Mouse (Mus musculus) midbrain, embryonic 16.5 days (tissue): Measurements from ENCODE around the gene Abca4. TPM values are rescaled to one million over a fixed set of nuclear protein-coding genes. Genes with fewer than 3 reads are reported as not detected.

ENCODE experiments used
- ATAC-seq: fragments of 200-750 bp; cut with Nextera tagmentation; 2 replicates; pipeline ENCODE4 v1.8.0; 2017; ENCODE audit warnings: moderate TSS enrichment
- H3K27ac ChIP-seq: fragments of 300-500 bp; sonication (generic); 2 replicates; pipeline ENCODE4 v1.5.1; 2014; ENCODE audit warnings: mild to moderate bottlenecking, low read length, mixed read lengths
- H3K27me3 ChIP-seq: fragments of 300-500 bp; sonication (generic); 2 replicates; pipeline ENCODE4 v1.6.1; 2014; ENCODE audit warnings: low read depth, low read length, mixed read lengths; ENCODE audit not compliant: control insufficient read depth, insufficient read depth
- H3K36me3 ChIP-seq: fragments of 300-500 bp; sonication (generic); 2 replicates; pipeline ENCODE4 v1.6.1; 2014; ENCODE audit warnings: mild to moderate bottlenecking, low read length, moderate library complexity, mixed read lengths; ENCODE audit not compliant: control insufficient read depth, insufficient read depth
- H3K4me1 ChIP-seq: fragments of 300-500 bp; sonication (generic); 2 replicates; pipeline ENCODE4 v1.6.1; 2014; ENCODE audit warnings: mild to moderate bottlenecking, low read length, mixed read lengths; ENCODE audit not compliant: control insufficient read depth, insufficient read depth
- H3K4me2 ChIP-seq: fragments of 300-500 bp; sonication (generic); 2 replicates; pipeline ENCODE4 v1.6.1; 2014; ENCODE audit warnings: mild to moderate bottlenecking, low read length, mixed read lengths
- H3K4me3 ChIP-seq: fragments of 300-500 bp; sonication (generic); 2 replicates; pipeline ENCODE4 v1.5.1; 2014; ENCODE audit warnings: low read depth, mild to moderate bottlenecking, low read length, moderate library complexity, mixed read lengths
- H3K9ac ChIP-seq: fragments of 300-500 bp; sonication (generic); 2 replicates; pipeline ENCODE4 v1.6.1; 2014; ENCODE audit warnings: low read depth, low read length, mixed read lengths
- H3K9me3 ChIP-seq: fragments of 300-500 bp; sonication (generic); replicated peaks from 2 replicates; pipeline ENCODE4 v1.6.1; 2014; ENCODE audit warnings: mild to moderate bottlenecking, low read length, mixed read lengths; ENCODE audit not compliant: control insufficient read depth, poor library complexity, severe bottlenecking
- WGBS: fragments of 180-500 bp; shearing (Covaris S2); extraction: QIAGEN DNeasy Blood & Tissue Kit; methylation state at CpG from one replicate; pipeline ENCODE4 v1.1.7; 2014; 5-methylcytosine and 5-hydroxymethylcytosine counted together
- polyA plus RNA-seq: library from polyadenylated mRNA; unstranded; fragments of >200 nt; fragmentation: Nextera tagmentation; extraction: Ambion mirVana; gene quantifications from 2 replicates; pipeline ENCODE4 v1.2.1, GENCODE M21; 2015

Gene Abca4
- polyA plus RNA-seq, 1 experiment from 2014 or later: 0.93 TPM

- Histone ChIP-seq H3K9me3 (no peaks in the 10 kb centered on the region), H3K9ac (no peak overlapping the region), H3K36me3 (no peaks in the 10 kb centered on the region), H3K4me2 (no peak overlapping the region), H3K27ac (no peak overlapping the region), H3K4me3 (no peak overlapping the region), H3K4me1 (no peaks in the 10 kb centered on the region), H3K27me3 (peaks cover 3% of the 10 kb centered on the region; the same call in 1 of the 2 replicates)
- WGBS: 49% methylated on average over 9 of the region's 9 CpGs
- no peak for ATAC-seq
Observed at GRCm38 (mm10) chr3:122111141-122111981, 67.1 kb downstream of the Abca4 start.

- WGBS: 75% methylated on average over 9 of the region's 9 CpGs
- H3K36me3 ChIP-seq: no peaks in the 10 kb centered on the region
- no peak overlapping the region for H3K4me3 ChIP-seq
- no peak overlapping the region for H3K9ac ChIP-seq
- no peaks in the 10 kb centered on the region for H3K9me3 ChIP-seq
- no peak for ATAC-seq
- peaks cover 4% of the 10 kb centered on the region; the same call in 1 of the 2 replicates for H3K4me1 ChIP-seq
- no peaks in the 10 kb centered on the region for H3K27me3 ChIP-seq
- H3K27ac ChIP-seq: no peak overlapping the region
- no peak overlapping the region for H3K4me2 ChIP-seq
Observed at GRCm38 (mm10) chr3:122118651-122119214, 74.5 kb downstream of the Abca4 start.

- Histone ChIP-seq H3K4me1 (peaks cover 4% of the 10 kb centered on the region; the same call in 1 of the 2 replicates), H3K27me3 (no peaks in the 10 kb centered on the region), H3K27ac (no peak overlapping the region), H3K9me3 (no peaks in the 10 kb centered on the region), H3K9ac (no peak overlapping the region), H3K36me3 (no peaks in the 10 kb centered on the region), H3K4me3 (no peak overlapping the region), H3K4me2 (no peak overlapping the region)
- 55% methylated on average over 7 of the region's 7 CpGs for WGBS
- ATAC-seq: no peak
Observed at GRCm38 (mm10) chr3:122119733-122120132, 75.5 kb downstream of the Abca4 start.

- 76% methylated on average over 7 of the region's 7 CpGs for WGBS
- H3K4me2 ChIP-seq: no peak overlapping the region
- H3K27ac ChIP-seq: no peak overlapping the region
- no peaks in the 10 kb centered on the region for H3K36me3 ChIP-seq
- ATAC-seq: no peak
- peaks cover 4% of the 10 kb centered on the region; the same call in 1 of the 2 replicates for H3K4me1 ChIP-seq
- H3K4me3 ChIP-seq: no peak overlapping the region
- no peaks in the 10 kb centered on the region for H3K27me3 ChIP-seq
- H3K9ac ChIP-seq: no peak overlapping the region
- H3K9me3 ChIP-seq: no peaks in the 10 kb centered on the region
Observed at GRCm38 (mm10) chr3:122120217-122120616, 76.0 kb downstream of the Abca4 start.

GRCm38 (mm10) chr3:122122127-122122663 is 78.0 kb downstream of the Abca4 start:
- WGBS: 14% methylated on average over 17 of the region's 17 CpGs
- Histone ChIP-seq H3K9me3 (no peaks in the 10 kb centered on the region), H3K4me2 (peak overlapping the region; percentile 71), H3K27me3 (no peaks in the 10 kb centered on the region), H3K9ac (peak overlapping the region; percentile 49), H3K27ac (no peak overlapping the region), H3K4me3 (peak overlapping the region; percentile 35), H3K36me3 (no peaks in the 10 kb centered on the region), H3K4me1 (peaks cover 4% of the 10 kb centered on the region; the same call in 1 of the 2 replicates)
- ATAC-seq: peak; percentile 93

- H3K4me3 ChIP-seq: no peak overlapping the region
- H3K36me3 ChIP-seq: no peaks in the 10 kb centered on the region
- H3K9me3 ChIP-seq: no peaks in the 10 kb centered on the region
- no peak overlapping the region for H3K27ac ChIP-seq
- no peaks in the 10 kb centered on the region for H3K27me3 ChIP-seq
- ATAC-seq: no peak
- no peak overlapping the region for H3K9ac ChIP-seq
- H3K4me2 ChIP-seq: no peak overlapping the region
- 86% methylated on average over 8 of the region's 8 CpGs for WGBS
- peaks cover 4% of the 10 kb centered on the region; the same call in 1 of the 2 replicates for H3K4me1 ChIP-seq
Observed at GRCm38 (mm10) chr3:122122838-122123237, 78.6 kb downstream of the Abca4 start.

- no peaks in the 10 kb centered on the region for H3K9me3 ChIP-seq
- H3K4me1 ChIP-seq: 0 out of 2 replicates have a peak, but pooled peaks cover 5% of the 10 kb centered on the region
- H3K36me3 ChIP-seq: no peaks in the 10 kb centered on the region
- WGBS: 19% methylated on average over 17 of the region's 17 CpGs
- no peak overlapping the region for H3K27ac ChIP-seq
- peak overlapping the region; percentile 43 for H3K4me2 ChIP-seq
- 0 out of 2 replicates have a peak overlapping the region, but pooled peaks have one; percentile 20 for H3K9ac ChIP-seq
- peak overlapping the region; percentile 9; the same call in 1 of the 2 replicates for H3K4me3 ChIP-seq
- peak; percentile 64 for ATAC-seq
- no peaks in the 10 kb centered on the region for H3K27me3 ChIP-seq
Observed at GRCm38 (mm10) chr3:122128999-122129493, 84.8 kb downstream of the Abca4 start.

- 0 out of 2 replicates have a peak, but pooled peaks cover 5% of the 10 kb centered on the region for H3K4me1 ChIP-seq
Observed at GRCm38 (mm10) chr3:122130771-122131170, 86.5 kb downstream of the Abca4 start.

More at GRCm38 (mm10) chr3:122130771-122131170, 86.5 kb downstream of the Abca4 start:
- Histone ChIP-seq H3K27me3 (no peaks in the 10 kb centered on the region), H3K4me3 (no peak overlapping the region), H3K36me3 (no peaks in the 10 kb centered on the region), H3K9me3 (no peaks in the 10 kb centered on the region), H3K4me2 (no peak overlapping the region), H3K9ac (no peak overlapping the region), H3K27ac (no peak overlapping the region)
- 71% methylated on average over 4 of the region's 4 CpGs for WGBS
- ATAC-seq: no peak
